Mouse (Mus musculus) heart, adult 2 months (tissue): ENCODE measurements around the gene Gm11084.

Source experiments
- CTCF ChIP-seq: fragments of 200-600 bp; IDR thresholded peaks from 2 replicates; pipeline ENCODE4 v1.8.1; 2022; ENCODE audit warnings: antibody characterized with exemption, mild to moderate bottlenecking, moderate library complexity
- POLR2A ChIP-seq: fragments of 200-500 bp; IDR thresholded peaks from 2 replicates; pipeline ENCODE4 v1.6.1; 2011; ENCODE audit warnings: mild to moderate bottlenecking, low read depth, low read length, control low read depth; ENCODE audit not compliant: insufficient read depth

DNA sequence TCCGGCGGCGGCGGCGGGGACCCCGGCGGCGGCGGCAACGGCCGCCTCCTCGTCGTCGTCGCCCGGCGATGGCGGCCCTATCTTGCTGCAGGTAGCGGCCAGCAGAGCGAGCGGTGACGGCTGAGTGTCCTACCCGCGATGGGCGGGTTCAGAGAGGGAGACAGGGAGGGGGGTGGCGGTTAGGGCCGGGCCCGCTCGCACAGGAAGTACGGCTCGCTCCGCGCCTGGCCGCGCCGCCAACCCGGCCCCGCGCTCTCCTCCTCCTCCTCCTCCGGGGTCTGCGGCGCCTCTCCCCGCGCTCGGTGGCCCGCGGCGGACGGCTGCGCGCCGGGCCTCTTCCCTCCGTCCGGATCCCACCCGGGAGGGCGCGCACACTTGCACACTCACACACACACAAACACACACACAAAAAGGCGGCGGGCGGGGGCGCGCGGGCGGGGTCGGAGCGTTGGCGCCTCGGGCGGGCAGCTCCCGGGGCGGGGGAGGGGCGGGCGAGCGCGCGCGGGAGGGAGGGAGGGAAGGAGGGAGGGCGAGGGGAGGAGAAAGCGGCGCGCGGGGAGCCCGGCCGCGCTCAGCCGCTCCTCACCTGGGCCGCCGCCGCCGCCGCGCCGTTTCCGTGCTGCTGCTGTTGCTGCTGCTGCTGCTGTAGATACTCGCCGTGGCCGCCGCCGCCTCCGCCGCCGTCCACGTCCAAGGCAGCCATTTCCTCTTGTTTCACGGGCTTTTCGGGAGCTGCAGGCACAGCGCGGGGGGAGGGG is 7.4 kb downstream of the Gm11084 start:
- no peak for TF ChIP-seq CTCF
- TF ChIP-seq POLR2A, result peak; percentile 75
